Mouse (Mus musculus) cerebellum, adult 11-12 months (tissue): ENCODE results near the gene Stap2.

ENCODE experiments used
- DNase-seq: peaks from one replicate; pipeline ENCODE4 v3.0.0; 2022

Stap2 gene

GRCm38 (mm10) chr17:56005415-56006061 lies at the start of gene Stap2, which contains the start of gene Mpnd:
Gene Stap2, minus strand, starts transcription at chr17:56005584.
Gene Mpnd, plus strand, starts transcription at chr17:56005711.
- DNase-seq, result peak; percentile 79

- no peak for DNase-seq
Measured at GRCm38 (mm10) chr17:56054938-56055337, 49.6 kb upstream of the Stap2 start.

GRCm38 (mm10) chr17:56051369-56051768 lies 46.0 kb upstream of the Stap2 start:
- DNase-seq, result no peak

DNA sequence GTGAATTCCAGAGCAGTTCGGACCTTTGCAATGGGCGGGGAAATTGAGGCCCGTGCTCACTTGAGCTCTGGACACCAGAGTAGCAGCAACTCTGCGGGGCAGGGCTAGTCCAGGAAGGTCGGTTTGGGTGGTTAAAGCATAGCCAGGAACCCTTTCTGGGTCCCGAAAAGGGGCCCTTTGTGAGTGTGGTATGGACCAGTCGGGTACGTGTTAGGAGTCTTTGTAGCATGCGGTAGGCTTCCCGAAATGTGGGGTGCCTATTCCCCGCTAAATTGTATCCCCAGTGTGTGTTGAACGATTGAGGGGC lies 35.4 kb upstream of the Stap2 start:
- DNase-seq, result no peak

DNA sequence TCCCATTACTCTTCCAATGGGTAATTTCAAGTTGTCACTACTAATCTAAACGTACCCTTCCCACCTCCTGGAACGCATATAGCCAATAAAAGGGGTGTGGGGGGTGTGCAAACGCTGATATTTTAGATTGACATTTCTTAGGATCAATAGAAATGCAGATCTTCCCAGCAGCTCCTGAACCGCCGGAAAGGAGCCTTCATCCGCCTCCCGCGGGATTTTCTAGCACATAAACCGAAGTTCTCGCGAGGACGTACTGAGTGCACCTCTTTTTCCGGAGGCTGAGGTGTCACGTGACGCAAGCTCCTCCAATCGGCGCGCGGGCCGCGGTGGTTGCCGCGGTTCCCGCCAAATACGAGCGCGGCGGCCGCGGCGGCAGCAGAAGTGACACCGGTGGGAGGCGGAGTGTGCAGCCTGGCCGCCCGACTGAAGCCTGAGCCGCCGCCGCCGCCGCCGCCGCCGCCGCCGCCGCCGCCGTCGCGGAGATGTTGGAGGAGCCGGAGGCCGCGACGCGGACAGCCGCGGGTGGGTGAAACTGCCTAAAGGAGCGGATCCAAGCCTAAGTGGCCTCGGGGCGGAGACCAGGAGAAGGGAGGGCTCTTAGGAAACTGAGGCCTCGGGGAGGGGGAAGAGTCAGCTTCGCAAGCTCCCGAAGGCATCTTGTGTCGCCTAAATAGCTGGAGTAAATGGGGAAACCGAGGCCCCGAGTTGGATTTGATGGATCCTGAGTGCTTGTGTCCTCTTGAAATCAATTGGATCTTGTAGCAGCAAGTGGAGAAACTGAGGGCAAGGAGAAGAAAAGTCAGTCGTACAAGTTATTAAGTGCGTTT lies 34.9 kb upstream of the Stap2 start, which contains the start of gene Chaf1a:
Chaf1a (plus strand) TSS at position 410 of the 827 bp plus-strand sequence.
- DNase-seq, result peak; percentile 97

DNA sequence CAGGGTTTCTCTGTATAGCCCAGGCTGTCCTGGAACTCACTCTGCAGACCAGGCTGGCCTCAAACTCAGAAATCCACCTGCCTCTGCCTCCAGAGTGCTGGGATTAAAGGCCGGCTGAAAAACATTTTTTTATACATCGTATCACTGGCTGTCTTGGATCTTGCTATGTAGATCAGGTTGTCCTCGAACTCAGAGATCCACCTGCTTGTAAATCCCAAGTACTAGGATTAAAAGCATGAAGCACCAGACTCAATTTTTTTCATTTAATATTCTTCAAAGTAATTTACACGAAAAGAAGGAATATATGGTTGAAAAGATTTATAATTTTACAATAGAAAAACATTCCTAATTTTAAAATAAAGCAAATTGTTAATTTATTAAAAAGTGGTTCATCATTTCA lies 34.0 kb upstream of the Stap2 start:
- no peak for DNase-seq

GRCm38 (mm10) chr17:56038583-56039261 lies 33.3 kb upstream of the Stap2 start:
- peak; percentile 69 for DNase-seq

- no peak for DNase-seq
Measured at GRCm38 (mm10) chr17:56036901-56037287, 31.5 kb upstream of the Stap2 start.

GRCm38 (mm10) chr17:56036176-56036900 lies 31.0 kb upstream of the Stap2 start, which contains the start of gene Sh3gl1:
Gene Sh3gl1, minus strand, starts transcription at chr17:56036635.
- peak; percentile 99 for DNase-seq

GRCm38 (mm10) chr17:56035216-56035615 lies 29.8 kb upstream of the Stap2 start:
- peak; percentile 22 for DNase-seq

DNA sequence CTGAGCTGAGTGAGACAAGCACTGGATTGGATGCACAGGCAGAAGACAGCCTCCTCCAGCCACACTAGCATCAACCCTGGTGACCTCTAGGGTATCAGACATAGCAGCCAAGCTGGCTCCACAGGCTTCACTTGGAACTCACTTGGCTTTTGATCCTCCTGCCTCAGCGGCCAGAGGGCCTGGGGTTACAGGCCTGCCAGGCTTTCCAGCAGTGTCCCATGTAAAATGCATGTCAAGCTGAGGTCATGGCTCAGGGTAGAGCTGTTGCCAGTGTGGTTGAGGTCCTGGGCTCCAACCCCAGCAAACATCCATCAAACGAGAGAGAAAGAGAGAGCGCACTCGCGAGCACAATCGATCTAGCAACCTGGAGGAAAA lies 29.3 kb upstream of the Stap2 start:
- peak; percentile 40 for DNase-seq

DNA sequence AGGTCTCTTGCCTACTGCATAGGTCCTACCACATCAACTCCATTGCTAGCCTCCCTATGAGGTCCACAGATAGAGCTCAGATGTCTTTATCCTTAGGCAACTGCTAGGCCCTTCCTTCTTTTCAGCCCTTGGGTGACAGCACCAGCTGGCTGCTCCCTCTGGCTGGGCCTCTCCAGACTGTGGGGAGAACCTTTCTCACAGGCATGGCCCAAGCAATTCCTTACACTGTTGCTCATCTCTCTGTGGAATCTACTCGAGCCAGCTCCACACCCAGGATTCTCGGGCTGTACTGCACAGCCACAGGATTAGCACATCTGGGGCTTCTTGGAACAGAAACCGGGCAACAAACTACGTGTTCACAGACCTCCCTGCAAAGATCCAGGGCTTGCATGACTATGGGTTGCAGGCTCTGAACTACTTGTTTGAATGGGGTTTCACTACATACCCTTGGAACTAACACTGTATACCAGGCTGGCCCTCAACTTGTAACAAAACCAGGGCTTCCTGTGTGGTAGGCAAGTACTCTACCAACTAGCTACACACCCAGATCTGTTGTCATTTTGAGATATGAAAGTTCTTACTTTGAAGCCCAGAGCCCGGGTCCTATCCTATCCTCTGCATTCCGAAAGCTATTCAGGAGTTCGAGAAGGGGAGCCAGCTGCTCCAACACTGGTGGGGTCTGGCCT lies 28.8 kb upstream of the Stap2 start:
- DNase-seq, result peak; percentile 27

DNA sequence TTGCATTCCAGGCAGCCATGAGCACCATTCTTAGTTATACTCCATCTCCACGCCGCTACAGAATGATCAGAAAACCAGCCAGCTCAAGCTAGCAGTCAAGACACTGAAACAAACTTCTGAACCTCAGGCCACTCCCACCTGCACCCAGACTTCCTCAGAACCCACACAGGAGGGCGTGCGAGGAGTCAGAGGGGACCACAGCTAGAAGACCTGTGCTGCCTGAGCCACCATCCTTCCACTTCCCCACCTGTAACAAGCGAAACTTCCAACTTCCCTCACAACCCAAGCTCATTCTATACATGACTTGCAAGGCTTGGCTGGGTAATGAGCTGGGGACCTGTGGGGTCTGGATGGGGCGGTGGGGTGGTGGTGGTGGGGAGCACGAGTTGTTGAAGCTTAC lies 27.4 kb upstream of the Stap2 start:
- peak; percentile 22 for DNase-seq

- peak; percentile 36 for DNase-seq
Measured at GRCm38 (mm10) chr17:56032127-56032733, 26.8 kb upstream of the Stap2 start.

DNA sequence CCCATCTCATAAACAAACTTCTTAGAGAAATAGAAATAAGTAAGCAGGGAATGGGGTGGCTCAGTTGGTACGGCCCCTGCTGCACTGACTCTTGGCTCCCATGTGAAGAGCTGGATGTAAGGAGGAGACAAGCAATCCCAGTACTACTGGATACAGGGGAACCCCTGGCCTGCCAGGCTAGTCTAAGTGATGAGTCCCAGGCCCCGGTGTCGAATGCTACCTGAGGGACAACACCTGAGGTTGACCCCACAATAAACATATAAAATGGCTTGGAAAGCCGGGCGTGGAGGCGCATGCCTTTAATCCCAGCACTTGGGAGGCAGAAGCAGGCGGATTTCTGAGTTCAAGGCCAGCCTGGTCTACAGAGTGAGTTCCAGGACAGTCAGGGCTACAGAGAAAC lies 26.0 kb upstream of the Stap2 start:
- peak; percentile 38 for DNase-seq

DNA sequence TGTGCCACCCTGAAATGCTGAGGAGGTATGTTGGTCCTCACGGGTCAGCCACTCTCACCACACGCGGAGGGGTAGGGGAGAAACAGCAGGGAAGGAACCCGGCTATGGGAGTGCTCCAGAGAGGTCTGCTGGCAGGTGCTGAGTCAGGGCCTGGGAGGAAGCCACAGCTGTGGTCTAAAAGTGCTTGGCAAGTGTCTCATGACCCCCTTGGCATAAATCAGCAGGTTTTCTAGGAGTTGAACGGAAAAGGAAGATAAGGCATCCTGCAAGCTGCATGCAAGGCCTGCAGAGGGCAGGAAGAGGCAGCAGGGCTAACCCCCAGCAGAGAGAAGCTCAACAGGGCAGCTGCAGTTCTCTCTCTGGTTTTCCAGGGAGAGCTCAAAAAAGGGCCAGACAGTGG lies 25.5 kb upstream of the Stap2 start:
- peak; percentile 58 for DNase-seq

DNA sequence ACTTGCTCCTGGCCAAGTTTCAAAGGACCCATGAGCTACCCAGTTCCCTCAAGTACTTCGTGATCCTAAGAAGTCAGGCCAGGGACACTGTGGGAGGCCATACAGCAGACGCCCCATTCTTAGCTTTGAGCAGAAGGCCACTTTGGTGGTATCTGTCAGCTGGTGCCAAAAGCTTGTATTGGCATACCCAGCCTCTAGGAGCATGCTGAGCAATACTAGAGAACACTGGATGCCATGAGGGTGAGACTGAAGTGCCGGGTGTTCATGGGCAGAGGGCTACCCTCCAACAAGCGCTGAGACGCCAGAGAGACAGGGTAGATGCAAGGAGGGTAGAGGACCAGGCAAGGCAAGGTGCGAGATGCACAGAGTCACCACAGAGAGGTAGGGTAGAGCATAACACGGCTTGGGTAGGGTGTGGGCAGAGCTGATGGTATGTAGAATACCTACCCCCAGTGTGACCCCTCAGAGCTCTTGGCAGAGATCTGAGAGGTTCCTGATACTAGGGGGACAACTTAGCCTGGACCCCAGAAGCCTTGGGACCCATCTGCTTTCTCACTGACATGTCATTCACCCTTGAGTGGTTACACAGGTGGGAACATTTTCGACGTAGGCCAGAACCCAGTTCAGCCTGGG lies 25.0 kb upstream of the Stap2 start:
- DNase-seq, result peak; percentile 63

- peak; percentile 75 for DNase-seq
Measured at GRCm38 (mm10) chr17:56027801-56028441, 22.5 kb upstream of the Stap2 start.

DNA sequence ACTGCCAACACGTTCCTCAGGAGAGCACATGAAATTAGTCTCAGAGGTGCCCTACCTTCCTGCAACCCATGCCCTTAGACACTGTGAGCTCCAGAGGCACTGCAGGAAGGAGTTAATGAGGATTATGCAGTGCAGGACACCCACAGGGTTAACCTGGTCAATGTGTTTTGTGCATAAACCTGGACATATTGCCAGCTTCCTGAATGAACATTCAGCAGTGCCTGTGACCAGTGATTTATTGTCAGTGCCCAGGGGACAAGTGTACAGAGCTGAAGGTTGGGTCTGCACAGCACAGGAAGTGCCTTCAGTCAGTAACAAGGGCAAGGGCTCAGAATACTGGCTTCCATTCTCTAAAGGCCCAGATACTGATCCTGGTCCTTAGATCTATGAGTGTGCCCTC lies 21.5 kb upstream of the Stap2 start:
- peak; percentile 34 for DNase-seq

- DNase-seq, result peak; percentile 28
Measured at GRCm38 (mm10) chr17:56026303-56026702, 20.9 kb upstream of the Stap2 start.

- peak; percentile 39 for DNase-seq
Measured at GRCm38 (mm10) chr17:56024931-56025330, 19.5 kb upstream of the Stap2 start.
